10 mouse cellular contexts compared by ENCODE assay signal in the genomic region with DNA sequence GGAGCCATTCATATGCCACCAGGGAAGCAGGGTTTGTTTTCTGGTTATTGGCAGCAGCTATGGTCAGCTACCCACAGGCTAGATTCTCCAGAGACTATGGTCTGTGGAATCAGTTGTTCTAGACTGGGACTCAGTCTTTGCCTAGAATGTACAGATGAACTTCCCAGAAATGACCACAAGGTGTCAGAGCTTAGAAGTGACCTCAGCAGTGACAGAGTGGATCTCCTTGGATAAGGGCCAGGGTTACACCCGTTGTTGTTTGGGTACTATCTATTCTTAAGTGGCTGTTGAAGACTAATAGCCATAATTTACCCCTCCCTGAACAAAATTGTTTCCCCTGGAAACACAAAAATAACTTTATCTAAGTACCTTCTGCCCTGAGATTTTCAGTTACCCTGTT. TPM values are rescaled to one million over a fixed set of nuclear protein-coding genes. Genes with fewer than 3 reads are reported as not detected.
DNase-seq lines count a peak whose midpoint lies in the region; ATAC-seq lines count a peak whose summit lies in the region.
"Had no signal": no experiment of that assay in that cellular context is flagged by ENCODE, and none has a peak within 500 bp of the region (broad histone marks: within the 10 kb centered on the region; RNA-seq: fewer than 3 reads in every experiment).

No protein-coding gene starts in this region.

- H3K27me3 ChIP-seq in forebrain, embryonic 16.5 days (replicated peaks; ENCODE audit: control insufficient read depth, insufficient read depth, low read length) = no peaks in the 10 kb centered on the region
- H3K27me3 ChIP-seq: stomach, embryonic 15.5 days had no signal

- peak; percentile 50 to 54 for DNase-seq in cerebellum, postnatal 14 days
- DNase-seq in left cerebral cortex, postnatal 14 days (ENCODE audit: low spot score in 2 of 2) = peak; percentile 24 to 36
- no peak for DNase-seq in left cerebral cortex, postnatal 36 days (ENCODE audit: low spot score in 2 of 2)
- DNase-seq in brain, adult 2 months (ENCODE audit: low read depth, low spot score) = peak; percentile 53
- peak; percentile 38 for DNase-seq in mesoderm, embryonic 11.5 days (ENCODE audit: low read depth, low spot score)
- no peak for DNase-seq in ovary, postnatal 10 days (ENCODE audit: low spot score)

- no peaks in the 10 kb centered on the region for H3K4me1 ChIP-seq in forebrain, embryonic 16.5 days (replicated peaks; ENCODE audit: control insufficient read depth, insufficient read depth, low read length)
- H3K4me1 ChIP-seq: stomach, embryonic 15.5 days had no signal

- H3K36me3 ChIP-seq in forebrain, embryonic 16.5 days (ENCODE audit: control insufficient read depth, insufficient read depth) = no peaks in the 10 kb centered on the region
- H3K36me3 ChIP-seq: stomach, embryonic 15.5 days had no signal

- no peak overlapping the region for H3K27ac ChIP-seq in forebrain, embryonic 16.5 days (ENCODE audit: low read length)
- H3K27ac ChIP-seq: stomach, embryonic 15.5 days had no signal

- H3K4me2 ChIP-seq in forebrain, embryonic 16.5 days (ENCODE audit: low read length) = no peak overlapping the region
- H3K4me2 ChIP-seq: stomach, embryonic 15.5 days had no signal

- no peak overlapping the region for H3K9ac ChIP-seq in forebrain, embryonic 16.5 days (replicated peaks; ENCODE audit: low read depth, low read length)
- H3K9ac ChIP-seq: stomach, embryonic 15.5 days had no signal

- ATAC-seq in cerebellum, adult (ENCODE audit: insufficient number of reproducible peaks, low FRiP score, low TSS enrichment) = no peak
- no peak for ATAC-seq in forebrain, embryonic 16.5 days

- no peak overlapping the region for H3K4me3 ChIP-seq in forebrain, embryonic 16.5 days (replicated peaks; ENCODE audit: low read length)
- H3K4me3 ChIP-seq: stomach, embryonic 15.5 days had no signal

- intact Hi-C loops in left cerebral cortex, postnatal 14 days (cut with DNase I) = loop anchor here (5.0 kb wide), 1 partner anchor 114 kb away; no protein-coding TSS in a partner anchor
- intact Hi-C loops in left cerebral cortex, postnatal 36 days (cut with DNase I) = loop anchor here (2.0 kb wide), 1 partner anchor 117 kb away; no protein-coding TSS in a partner anchor

- no peaks in the 10 kb centered on the region for H3K9me3 ChIP-seq in forebrain, embryonic 16.5 days (ENCODE audit: control insufficient read depth, low read length)
- H3K9me3 ChIP-seq: stomach, embryonic 15.5 days had no signal

- WGBS in forebrain, embryonic 16.5 days = 17% methylated on average over 1 of the region's 1 CpGs

RNA-seq across cellular contexts. Expression of gene Frmpd1, which starts 21.0 kb away (rescaled TPM):
- total RNA-seq in left cerebral cortex, postnatal 14 days (2021) = 10 to 100 TPM; 12.7 to 16.1 TPM
- 10 to 100 TPM; 11.7 to 16.4 TPM for total RNA-seq in left cerebral cortex, postnatal 36 days (2021)
- polyA plus RNA-seq in forebrain, embryonic 16.5 days (2015; fragmentation: Nextera tagmentation; extraction: Ambion mirVana) = 0.42 and 0.62 TPM in 2 replicates
- total RNA-seq: monocyte, adult 5-6 weeks had no signal

RNA-seq across cellular contexts. Expression of gene Tomm5, which starts 55.8 kb away (rescaled TPM):
- total RNA-seq in left cerebral cortex, postnatal 14 days (2021) = 10 to 100 TPM; 68.3 to 76.1 TPM
- 10 to 100 TPM; 63.4 to 70.2 TPM for total RNA-seq in left cerebral cortex, postnatal 36 days (2021)
- polyA plus RNA-seq in forebrain, embryonic 16.5 days (2015; fragmentation: Nextera tagmentation; extraction: Ambion mirVana) = 131 and 139 TPM in 2 replicates

Comparison
In these comparisons a context has a peak if more than half of its experiments do, and no peak if none do; other contexts are left out.
1. DNase-seq: peak in cerebellum, postnatal 14 days (2 of 2), left cerebral cortex, postnatal 14 days (2 of 2), brain, adult 2 months (single experiment) and mesoderm, embryonic 11.5 days (single experiment); none in left cerebral cortex, postnatal 36 days (0 of 2) and ovary, postnatal 10 days (single experiment).